Mouse (Mus musculus) cerebellum, postnatal 10 days (tissue): Measurements from ENCODE around the gene Acox2.

ENCODE experiments used
- DNase-seq, 2 experiments: peaks; one replicate each; pipeline ENCODE4 v3.0.0; 2021; ENCODE audit warnings: mixed read lengths in 2 of 2

Acox2 gene

DNA sequence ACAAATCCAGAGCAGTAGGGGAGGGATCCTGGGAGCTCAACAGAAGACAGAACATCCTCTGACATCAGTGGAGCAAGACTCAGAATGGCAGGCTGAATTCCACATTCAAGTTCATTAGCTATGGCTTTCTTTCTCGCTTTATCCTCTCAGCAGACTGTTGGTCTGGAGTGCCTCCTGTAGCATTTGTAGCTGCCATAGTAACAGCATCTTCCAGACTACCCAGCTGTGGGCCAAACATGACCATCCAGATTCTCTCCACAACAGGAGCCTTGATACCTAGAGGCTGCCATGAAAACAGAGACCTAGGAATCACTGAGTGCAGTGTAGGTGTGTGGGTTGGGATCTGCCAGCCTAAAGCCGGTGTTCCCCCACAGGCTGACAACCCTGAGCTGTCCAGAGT lies 49.3 kb downstream of the Acox2 start:
- DNase-seq = no peak

DNA sequence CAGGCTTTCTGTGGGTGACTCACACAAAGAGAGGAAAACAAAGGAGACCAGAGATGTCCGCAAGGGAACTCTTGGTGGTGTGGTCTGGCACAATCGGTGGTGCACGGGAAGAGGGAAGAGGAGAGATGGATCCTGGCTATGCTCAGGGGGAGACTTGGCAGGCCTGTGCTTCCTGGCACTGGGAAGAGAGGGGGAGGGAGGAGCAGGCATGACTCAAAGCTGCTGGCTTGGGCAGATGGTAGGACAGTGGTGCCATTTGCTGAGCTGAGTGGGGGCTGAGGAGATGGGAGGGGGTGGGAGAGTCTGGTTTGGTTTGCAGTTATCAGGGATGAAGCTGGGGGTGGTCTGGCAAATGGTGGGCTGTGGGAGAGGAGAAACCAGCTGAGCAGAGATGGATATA lies 50.3 kb downstream of the Acox2 start:
- DNase-seq = peak; percentile 79 to 90

DNA sequence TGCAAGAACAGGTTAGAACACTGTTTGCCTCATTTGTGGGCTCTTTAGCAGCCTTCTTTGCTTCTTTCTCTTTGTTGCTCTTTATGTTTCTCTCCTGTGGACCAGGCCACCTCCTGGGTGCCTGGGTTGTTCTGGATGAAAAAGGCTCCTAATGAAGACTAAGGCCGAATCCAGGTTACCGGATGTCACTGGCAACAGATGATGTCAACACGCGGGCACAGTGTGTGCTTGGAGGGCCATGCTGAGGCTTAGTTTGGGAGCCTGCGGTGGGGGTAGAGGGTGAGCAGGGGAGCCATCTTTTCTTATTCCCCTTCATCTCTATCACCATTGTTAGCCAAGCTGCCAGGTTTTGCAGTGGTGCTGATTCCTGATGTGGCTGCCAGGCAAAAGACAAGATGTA lies 51.6 kb downstream of the Acox2 start:
- DNase-seq = peak; percentile 14 to 29

DNA sequence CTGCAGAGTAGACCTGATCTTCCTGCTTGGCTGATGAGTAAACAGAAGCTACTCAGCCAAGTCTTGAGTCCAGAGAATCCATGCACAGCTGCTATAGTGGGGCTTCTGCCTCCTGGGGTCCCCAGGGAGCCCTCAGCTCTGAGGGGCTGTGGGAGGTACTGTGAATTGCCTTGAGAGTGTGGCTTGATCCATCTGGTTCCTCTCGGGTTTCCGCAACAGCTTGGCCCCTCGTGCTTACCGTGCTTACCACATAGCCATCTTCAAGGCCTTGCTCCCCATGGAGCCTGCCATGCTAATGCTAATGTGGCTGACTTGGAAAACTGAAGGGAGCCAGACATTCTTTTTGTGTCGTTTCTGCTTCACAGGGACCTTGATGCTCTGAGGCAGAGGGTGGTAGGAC lies 52.0 kb downstream of the Acox2 start:
- peak; percentile 55 to 69 for DNase-seq

GRCm38 (mm10) chr14:8206179-8206910 lies 52.8 kb downstream of the Acox2 start:
- DNase-seq = peak; percentile 51 to 60

DNA sequence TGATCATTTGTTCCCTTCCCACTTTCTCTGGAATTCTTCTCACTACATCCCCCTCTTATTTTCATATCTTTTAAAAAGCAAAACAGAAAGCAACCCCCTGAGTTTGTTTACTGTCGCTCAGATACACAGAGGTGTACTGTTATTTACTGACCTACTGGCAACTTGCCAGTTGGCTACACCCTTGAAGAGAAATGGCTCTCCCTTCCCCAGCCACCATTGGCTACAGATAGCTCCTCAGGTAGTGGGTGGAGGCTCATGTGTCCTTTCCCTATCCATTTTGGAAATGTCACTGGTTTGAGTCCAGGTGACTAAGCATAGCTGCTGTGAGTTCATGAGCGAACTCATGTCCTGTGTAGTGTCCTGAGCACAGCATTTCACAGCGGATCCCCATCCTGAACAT lies 57.4 kb downstream of the Acox2 start:
- no peak for DNase-seq

DNA sequence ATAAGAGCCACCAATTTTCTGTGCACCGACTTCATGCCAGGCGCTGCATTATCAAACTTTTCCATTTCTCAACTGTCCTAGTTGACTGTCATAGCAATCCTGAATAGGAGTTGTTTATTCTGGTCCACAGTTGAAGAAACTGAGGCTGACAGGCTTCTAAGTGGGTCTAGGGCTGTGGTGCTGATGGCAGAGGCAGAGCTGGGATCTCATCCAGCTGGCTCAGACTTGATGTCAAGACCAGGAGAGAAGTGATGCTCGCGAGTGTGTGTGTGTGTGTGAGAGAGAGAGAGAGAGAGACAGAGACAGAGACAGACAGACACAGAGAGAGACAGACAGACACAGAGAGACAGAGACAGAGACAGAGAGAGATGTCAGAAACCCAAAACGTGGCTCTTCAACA lies 58.4 kb downstream of the Acox2 start:
- peak; percentile 34 to 63 for DNase-seq

GRCm38 (mm10) chr14:8192727-8193126 lies 66.4 kb downstream of the Acox2 start:
- DNase-seq = no peak

- DNase-seq = no peak
Observed at GRCm38 (mm10) chr14:8191331-8191965, 67.7 kb downstream of the Acox2 start.

DNA sequence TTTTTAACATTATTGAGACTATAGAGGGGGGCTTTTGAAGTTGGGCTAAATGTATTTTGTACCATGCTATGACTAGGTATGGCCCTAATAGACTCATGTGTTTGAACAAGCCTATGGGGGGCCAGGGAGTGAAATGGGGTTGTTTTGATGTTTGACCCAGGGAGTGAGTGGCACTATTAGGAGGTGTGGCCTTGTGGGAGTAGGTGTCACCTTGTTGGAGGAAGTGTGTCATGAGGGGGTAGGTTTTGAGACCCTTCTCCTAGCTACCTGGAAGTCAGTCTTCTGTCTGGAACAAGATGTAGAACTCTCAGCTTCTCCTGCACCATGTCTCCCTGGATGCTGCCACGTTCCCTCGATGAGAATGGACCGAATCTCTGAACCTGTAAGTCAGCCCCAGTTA lies 68.6 kb downstream of the Acox2 start:
- DNase-seq = no peak

DNA sequence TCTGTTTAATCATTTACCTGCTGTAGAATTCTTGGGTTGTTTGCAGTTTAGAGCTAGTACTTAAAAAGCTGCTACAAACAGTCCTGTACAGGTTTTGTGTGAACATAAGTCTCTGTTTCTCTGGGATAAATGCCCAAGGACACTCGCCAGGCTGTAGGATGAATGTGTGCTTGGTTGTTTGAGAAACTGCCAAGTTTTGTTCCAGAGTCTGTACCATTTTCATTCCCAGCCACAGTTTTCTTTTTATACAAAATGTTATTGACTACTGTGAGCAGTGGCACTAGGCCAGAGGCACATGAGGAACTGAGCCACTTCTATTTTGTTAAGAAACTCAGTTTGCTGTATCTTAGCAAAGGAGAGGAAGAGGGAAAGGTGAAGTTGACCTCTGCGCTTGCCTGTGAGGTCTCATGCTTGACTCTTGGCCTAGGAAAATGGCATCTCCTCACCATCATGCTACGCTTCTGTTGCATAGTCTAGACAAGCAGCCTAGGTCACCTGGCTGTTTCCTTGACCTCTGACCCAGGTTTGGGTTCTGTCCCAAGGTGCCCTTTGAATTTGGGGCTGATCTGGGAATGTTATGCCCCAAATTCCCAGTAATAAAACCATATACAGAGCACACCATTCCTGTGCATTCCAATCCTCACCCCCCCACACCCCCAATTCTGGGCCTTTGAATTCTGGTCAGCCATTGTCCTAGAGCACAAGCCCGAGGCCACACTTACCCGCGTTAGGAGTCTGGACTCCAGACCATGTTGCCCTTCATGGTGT lies 72.7 kb downstream of the Acox2 start:
- no peak for DNase-seq

DNA sequence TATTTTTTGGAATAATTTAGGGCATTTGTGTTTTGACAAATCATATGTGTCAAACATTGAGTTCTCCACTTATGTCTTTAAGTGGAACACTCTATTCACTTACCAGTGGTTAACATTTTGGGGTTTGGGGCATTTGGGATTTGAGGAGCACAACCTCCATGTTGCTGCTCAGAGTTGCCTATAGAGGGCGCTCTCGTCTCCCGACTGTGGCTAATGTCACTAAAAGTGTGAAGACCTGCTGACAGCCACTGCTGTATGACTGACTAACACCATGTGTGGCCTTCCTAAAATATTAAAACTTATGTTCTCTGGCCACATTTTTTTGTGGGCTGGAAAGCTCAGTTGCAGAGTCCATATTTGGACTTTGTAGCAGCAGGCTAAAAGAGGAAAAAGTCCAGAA lies 75.8 kb downstream of the Acox2 start:
- DNase-seq = peak in 1 of 2 experiments; percentile 14

GRCm38 (mm10) chr14:8180371-8181035 lies 78.7 kb downstream of the Acox2 start:
- DNase-seq = no peak

- DNase-seq = no peak
Observed at GRCm38 (mm10) chr14:8176251-8176650, 82.9 kb downstream of the Acox2 start.
